Mouse (Mus musculus) hindbrain, postnatal 0 days (tissue): Measurements from ENCODE around the gene 1700066M21Rik. TPM values are rescaled to one million over a fixed set of nuclear protein-coding genes. Genes with fewer than 3 reads are reported as not detected.
A peak's percentile ranks its signal among the peaks of the same experiment; 100 is the strongest.

Experiments
- ATAC-seq: fragments of 200-750 bp; cut with Nextera tagmentation; 2 replicates; pipeline ENCODE4 v1.8.0; 2017; ENCODE audit warnings: mild to moderate bottlenecking, moderate TSS enrichment, moderate library complexity
- DNase-seq: peaks from one replicate; pipeline ENCODE4 v3.0.0-alpha.2; 2015; ENCODE audit warnings: low spot score
- H3K27ac ChIP-seq: fragments of 300-500 bp; sonication (generic); 2 replicates; pipeline ENCODE4 v1.5.1; 2014; ENCODE audit warnings: mild to moderate bottlenecking
- H3K27me3 ChIP-seq: fragments of 300-500 bp; sonication (generic); 2 replicates; pipeline ENCODE4 v1.6.1; 2014; ENCODE audit warnings: low read length, mixed read lengths; ENCODE audit not compliant: insufficient read depth
- H3K36me3 ChIP-seq: fragments of 300-500 bp; sonication (generic); 2 replicates; pipeline ENCODE4 v1.6.1; 2014; ENCODE audit warnings: low read length, mixed read lengths; ENCODE audit not compliant: insufficient read depth
- H3K4me1 ChIP-seq: fragments of 300-500 bp; sonication (generic); 2 replicates; pipeline ENCODE4 v1.6.1; 2014; ENCODE audit warnings: antibody characterized with exemption, low read length, mixed read lengths; ENCODE audit not compliant: insufficient read depth
- H3K4me2 ChIP-seq: fragments of 300-500 bp; sonication (generic); 2 replicates; pipeline ENCODE4 v1.6.1; 2014; ENCODE audit warnings: low read depth, mild to moderate bottlenecking, low read length, moderate library complexity, mixed read lengths
- H3K4me3 ChIP-seq: fragments of 300-500 bp; sonication (generic); 2 replicates; pipeline ENCODE4 v1.5.1; 2014; ENCODE audit warnings: low read length
- H3K9ac ChIP-seq: fragments of 300-500 bp; sonication (generic); replicated peaks from 2 replicates; pipeline ENCODE4 v1.6.1; 2014; ENCODE audit warnings: mild to moderate bottlenecking, low read length, moderate library complexity, mixed read lengths
- H3K9me3 ChIP-seq: fragments of 300-500 bp; sonication (generic); 2 replicates; pipeline ENCODE4 v1.6.1; 2016; ENCODE audit warnings: low read length, mixed read lengths
- CTCF ChIP-seq: IDR thresholded peaks from 2 replicates; pipeline ENCODE4 v1.5.1; 2016; ENCODE audit warnings: antibody characterized with exemption, control low read depth, low read depth
- WGBS: fragments of 180-500 bp; shearing (Covaris S2); extraction: QIAGEN DNeasy Blood & Tissue Kit; methylation state at CpG from one replicate; pipeline ENCODE4 v1.1.7; 2014; 5-methylcytosine and 5-hydroxymethylcytosine counted together
- polyA plus RNA-seq: library from polyadenylated mRNA; unstranded; fragments of >200 nt; fragmentation: Nextera tagmentation; extraction: Ambion mirVana; gene quantifications from 2 replicates; pipeline ENCODE4 v1.2.1, GENCODE M21; 2015
- total RNA-seq: library from RNA; depleted of rRNA; stranded (reverse); fragments of >200 nt; gene quantifications from 2 replicates; pipeline ENCODE4 v1.2.3, GENCODE M21; 2014; rRNA removed

Gene 1700066M21Rik
- total RNA-seq (20.3 and 56.1 TPM in 2 replicates), polyA plus RNA-seq (23.7 and 25.3 TPM in 2 replicates)

GRCm38 (mm10) chr1:57377376-57378341 lies at the start of gene 1700066M21Rik:
Gene 1700066M21Rik (plus strand): TSS chr1:57377620.
- Histone ChIP-seq H3K27ac (peak within 1 kb of the TSS; percentile 83), H3K9me3 (no peaks in the 10 kb centered on the region), H3K4me1 (no peaks in the 10 kb centered on the region; the same call in 1 of the 2 replicates), H3K36me3 (no peaks in the 10 kb centered on the region), H3K9ac (peak within 1 kb of the TSS; percentile 92), H3K4me3 (peak within 1 kb of the TSS; percentile 98), H3K27me3 (no peaks in the 10 kb centered on the region), H3K4me2 (peak within 1 kb of the TSS; percentile 91)
- under 1% methylated on average over 81 of the region's 81 CpGs for WGBS
- no peak for TF ChIP-seq CTCF
- DNase-seq (peak; percentile 96), ATAC-seq (peak; percentile 98)

DNA sequence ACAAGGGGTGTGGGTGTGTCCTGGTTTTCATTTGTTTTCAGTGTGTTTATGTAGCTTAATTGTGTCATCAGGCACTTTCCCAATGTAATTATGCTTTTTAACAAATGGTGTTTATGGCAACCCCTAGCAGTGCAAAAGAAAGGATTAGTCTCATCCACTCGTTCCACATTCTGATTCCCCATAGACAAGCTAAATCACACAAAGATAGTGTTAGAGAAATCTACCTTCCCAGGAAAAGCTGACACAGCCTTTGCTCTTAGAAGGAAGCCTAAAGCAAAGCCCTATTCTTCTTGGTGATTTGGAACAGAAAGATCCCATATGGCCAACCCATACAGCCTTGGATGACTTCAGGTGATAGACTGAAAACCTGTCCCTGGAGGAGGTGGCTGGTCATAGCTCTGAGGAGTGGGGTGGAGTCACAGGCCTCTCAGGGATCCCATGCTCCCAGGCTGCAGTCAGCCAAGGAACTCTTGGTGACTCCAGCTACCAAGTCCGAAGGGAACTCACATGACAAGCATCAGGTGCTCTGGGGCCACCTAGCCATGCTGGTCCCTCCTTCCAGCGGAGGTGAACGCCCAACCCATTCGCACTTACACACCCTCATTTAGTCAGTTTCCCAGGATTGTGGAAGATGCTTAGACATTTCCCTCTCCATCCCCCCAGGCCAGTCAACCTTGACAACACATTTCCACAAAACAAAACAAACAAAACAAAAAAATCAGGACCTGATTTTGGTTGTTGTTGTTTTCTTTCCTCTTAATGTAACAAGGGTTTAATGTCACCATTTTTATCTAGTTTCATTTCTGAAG lies 47.9 kb upstream of the 1700066M21Rik start:
- Histone ChIP-seq H3K4me3 (no peak overlapping the region), H3K9ac (no peak overlapping the region), H3K27me3 (no peaks in the 10 kb centered on the region), H3K9me3 (no peaks in the 10 kb centered on the region), H3K4me1 (no peaks in the 10 kb centered on the region), H3K27ac (no peak overlapping the region), H3K4me2 (no peak overlapping the region), H3K36me3 (no peaks in the 10 kb centered on the region)
- no peak for ATAC-seq
- 73% methylated on average over 5 of the region's 5 CpGs for WGBS
- TF ChIP-seq CTCF, result no peak
- no peak for DNase-seq

DNA sequence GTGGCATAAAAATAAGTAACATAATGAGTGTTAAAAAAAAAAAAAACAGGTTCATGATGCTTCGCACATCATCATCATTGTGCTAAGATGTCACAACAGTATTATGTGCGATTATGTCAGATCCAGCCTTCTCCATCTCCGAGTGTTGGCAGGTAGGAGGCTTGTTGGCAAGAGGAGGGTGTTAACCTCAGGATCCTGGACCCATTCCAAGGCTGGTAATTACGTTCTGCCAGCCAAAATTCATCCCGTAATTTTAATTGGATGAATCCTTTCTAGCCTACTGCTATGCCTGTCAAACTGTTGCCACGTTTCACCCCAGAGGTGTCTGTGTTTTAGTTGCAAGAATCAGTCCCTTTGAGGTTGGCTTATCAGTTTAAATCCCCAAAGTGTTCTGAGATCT lies 47.2 kb upstream of the 1700066M21Rik start:
- Histone ChIP-seq H3K9ac (no peak overlapping the region), H3K4me3 (no peak overlapping the region), H3K27ac (no peak overlapping the region), H3K4me1 (no peaks in the 10 kb centered on the region), H3K9me3 (no peaks in the 10 kb centered on the region), H3K27me3 (no peaks in the 10 kb centered on the region), H3K4me2 (no peak overlapping the region), H3K36me3 (no peaks in the 10 kb centered on the region)
- ATAC-seq, result peak; percentile 83
- no peak for TF ChIP-seq CTCF
- DNase-seq, result peak; percentile 82
- WGBS, result 36% methylated on average over 6 of the region's 6 CpGs

- H3K27me3 ChIP-seq, result no peaks in the 10 kb centered on the region
- WGBS, result 27% methylated on average over 4 of the region's 4 CpGs
- TF ChIP-seq CTCF, result no peak
- H3K4me1 ChIP-seq, result no peaks in the 10 kb centered on the region
- no peaks in the 10 kb centered on the region for H3K36me3 ChIP-seq
- no peak overlapping the region for H3K4me3 ChIP-seq
- no peak for DNase-seq
- H3K4me2 ChIP-seq, result no peak overlapping the region
- H3K27ac ChIP-seq, result no peak overlapping the region
- no peak for ATAC-seq
- no peak overlapping the region for H3K9ac ChIP-seq
- H3K9me3 ChIP-seq, result no peaks in the 10 kb centered on the region
Measured at GRCm38 (mm10) chr1:57332040-57332439, 45.4 kb upstream of the 1700066M21Rik start.

DNA sequence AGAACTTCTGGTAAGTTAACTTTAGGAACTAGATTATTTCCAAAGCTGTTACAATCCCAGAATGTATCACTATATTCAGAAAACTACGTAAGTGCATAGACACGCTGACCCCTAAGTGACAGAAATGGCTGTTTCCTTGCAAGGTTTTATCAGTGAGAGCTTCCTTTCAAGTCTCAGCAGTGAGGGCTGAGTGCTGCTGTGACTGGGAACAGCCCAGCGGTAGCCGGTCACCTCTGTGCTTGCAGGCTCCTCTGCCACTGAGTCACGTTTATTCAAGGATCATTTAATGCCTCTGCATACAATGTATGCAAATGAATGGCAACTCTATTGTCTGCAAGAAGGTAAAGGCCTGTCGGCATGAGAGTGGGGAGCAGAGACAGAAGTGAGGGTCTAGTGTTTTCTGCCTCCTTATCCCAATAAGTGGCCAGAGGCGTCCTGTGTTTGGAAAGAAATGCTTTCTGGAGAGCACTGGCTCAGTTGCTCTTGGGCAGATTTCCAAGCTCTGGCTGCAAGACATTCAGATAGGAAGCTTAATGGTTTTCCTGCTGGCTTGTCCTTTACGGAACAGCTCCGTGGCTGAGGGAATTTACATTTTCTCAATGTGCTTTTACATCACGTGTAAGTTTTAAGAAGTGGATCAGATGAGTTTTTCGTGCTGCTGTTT lies 43.7 kb upstream of the 1700066M21Rik start:
- H3K4me2 ChIP-seq, result 0 out of 2 replicates have a peak overlapping the region, but pooled peaks have one; percentile 17
- H3K36me3 ChIP-seq, result no peaks in the 10 kb centered on the region
- no peak for TF ChIP-seq CTCF
- 19% methylated on average over 11 of the region's 11 CpGs for WGBS
- ATAC-seq (no peak), DNase-seq (peak; percentile 62)
- no peaks in the 10 kb centered on the region for H3K4me1 ChIP-seq
- no peak overlapping the region for H3K9ac ChIP-seq
- no peak overlapping the region for H3K4me3 ChIP-seq
- H3K27me3 ChIP-seq, result no peaks in the 10 kb centered on the region
- no peaks in the 10 kb centered on the region for H3K9me3 ChIP-seq
- H3K27ac ChIP-seq, result no peak overlapping the region

- ATAC-seq (no peak), DNase-seq (no peak)
- no peak for TF ChIP-seq CTCF
- Histone ChIP-seq H3K4me3 (no peak overlapping the region), H3K27me3 (no peaks in the 10 kb centered on the region), H3K36me3 (no peaks in the 10 kb centered on the region), H3K4me2 (no peak overlapping the region), H3K9me3 (no peaks in the 10 kb centered on the region), H3K27ac (no peak overlapping the region), H3K4me1 (no peaks in the 10 kb centered on the region), H3K9ac (no peak overlapping the region)
- 90% methylated on average over 5 of the region's 5 CpGs for WGBS
Measured at GRCm38 (mm10) chr1:57335200-57335599, 42.2 kb upstream of the 1700066M21Rik start.
